Mouse (Mus musculus) stomach, postnatal 0 days (tissue): ENCODE data around the gene Akap4.

ENCODE experiments used
- CTCF ChIP-seq: IDR thresholded peaks from 2 replicates; pipeline ENCODE4 v1.5.1; 2016; ENCODE audit warnings: antibody characterized with exemption, low read depth, mild to moderate bottlenecking, moderate library complexity
- EP300 ChIP-seq: optimal IDR thresholded peaks from 2 replicates; pipeline ENCODE3; 2016; ENCODE audit warnings: antibody characterized with exemption

DNA sequence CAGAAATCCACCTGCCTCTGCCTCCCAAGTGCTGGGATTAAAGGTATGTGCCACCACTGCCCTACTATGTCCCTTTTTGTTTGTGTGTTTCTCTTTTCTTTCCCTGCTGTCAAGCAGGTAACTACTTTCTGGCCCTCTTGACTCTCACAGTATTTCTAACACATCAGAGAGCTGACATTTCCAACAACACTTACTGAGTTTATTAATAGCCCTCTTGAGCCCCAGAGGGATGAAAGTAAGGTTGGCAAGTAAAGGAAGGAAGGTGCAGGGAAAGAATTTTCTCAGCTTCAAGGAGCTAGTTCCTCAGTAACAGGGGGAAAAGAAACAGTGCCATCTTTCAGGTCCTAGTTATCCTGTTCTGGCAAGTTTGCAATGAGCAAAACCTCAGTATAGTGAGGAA lies 23.0 kb downstream of the Akap4 start:
- TF ChIP-seq CTCF (no peak), EP300 (no peak)
